12 mouse cellular contexts compared by ENCODE assay signal in genomic region chr14:25611159-25611697, GRCm38 (mm10).
DNase-seq lines count a peak whose midpoint lies in the region; ATAC-seq lines count a peak whose summit lies in the region.
"Had no signal": no experiment of that assay in that cellular context is flagged by ENCODE, and none has a peak within 500 bp of the region (broad histone marks: within the 10 kb centered on the region; RNA-seq: fewer than 3 reads in every experiment).

No protein-coding gene starts in this region.

- H3K9me3 ChIP-seq in heart, embryonic 14.5 days (ENCODE audit: control insufficient read depth, low read length): no peaks in the 10 kb centered on the region
- H3K9me3 ChIP-seq in embryonic facial prominence, embryonic 12.5 days: no peaks in the 10 kb centered on the region
- H3K9me3 ChIP-seq in hindbrain, embryonic 11.5 days (ENCODE audit: control insufficient read depth, low read length): no peaks in the 10 kb centered on the region
- no peaks in the 10 kb centered on the region for H3K9me3 ChIP-seq in midbrain, embryonic 14.5 days (ENCODE audit: control insufficient read depth, low read length)

- no peak overlapping the region for H3K4me3 ChIP-seq in heart, embryonic 14.5 days (ENCODE audit: control insufficient read depth in 1 of 2, insufficient read depth in 1 of 2, low read depth in 1 of 2, low read length in 2 of 2)
- no peak overlapping the region for H3K4me3 ChIP-seq in embryonic facial prominence, embryonic 12.5 days
- H3K4me3 ChIP-seq in hindbrain, embryonic 11.5 days (ENCODE audit: low read depth, low read length): no peak overlapping the region
- peak overlapping the region; percentile 26 for H3K4me3 ChIP-seq in midbrain, embryonic 14.5 days (replicated peaks; ENCODE audit: low read depth, low read length)

- ATAC-seq in heart, embryonic 14.5 days (ENCODE audit: insufficient number of reproducible peaks, insufficient read depth, low FRiP score, low read depth): no peak
- no peak for ATAC-seq in embryonic facial prominence, embryonic 12.5 days (ENCODE audit: insufficient number of reproducible peaks, insufficient read depth, low FRiP score, low TSS enrichment)
- ATAC-seq in hindbrain, embryonic 11.5 days (ENCODE audit: low FRiP score): no peak
- no peak for ATAC-seq in midbrain, embryonic 14.5 days (ENCODE audit: low FRiP score, low TSS enrichment)
- no peak for ATAC-seq in inflammation-experienced regulatory T-cells, adult 6 months

- H3K36me3 ChIP-seq in heart, embryonic 14.5 days (ENCODE audit: control insufficient read depth, insufficient read depth, low read length): peaks cover 10% of the 10 kb centered on the region; the same call in 1 of the 2 replicates
- no peaks in the 10 kb centered on the region for H3K36me3 ChIP-seq in embryonic facial prominence, embryonic 12.5 days
- no peaks in the 10 kb centered on the region for H3K36me3 ChIP-seq in hindbrain, embryonic 11.5 days (ENCODE audit: control insufficient read depth, insufficient read depth, low read length)
- peaks cover 15% of the 10 kb centered on the region for H3K36me3 ChIP-seq in midbrain, embryonic 14.5 days (ENCODE audit: control insufficient read depth, insufficient read depth, low read length)

- no peaks in the 10 kb centered on the region for H3K27me3 ChIP-seq in heart, embryonic 14.5 days (ENCODE audit: control insufficient read depth, insufficient read depth, low read length)
- H3K27me3 ChIP-seq in embryonic facial prominence, embryonic 12.5 days: no peaks in the 10 kb centered on the region
- H3K27me3 ChIP-seq in hindbrain, embryonic 11.5 days (ENCODE audit: control insufficient read depth, insufficient read depth, low read length): no peaks in the 10 kb centered on the region
- no peaks in the 10 kb centered on the region for H3K27me3 ChIP-seq in midbrain, embryonic 14.5 days (ENCODE audit: control insufficient read depth, insufficient read depth, low read length)
- H3K27me3 ChIP-seq: CH12.LX had no signal

- H3K4me2 ChIP-seq in heart, embryonic 14.5 days (ENCODE audit: low read length): peak overlapping the region; percentile 91
- H3K4me2 ChIP-seq in embryonic facial prominence, embryonic 12.5 days (replicated peaks): peak overlapping the region; percentile 26; the same call in 1 of the 2 replicates
- no peak overlapping the region for H3K4me2 ChIP-seq in hindbrain, embryonic 11.5 days (replicated peaks; ENCODE audit: low read depth, low read length)
- peak overlapping the region; percentile 97 for H3K4me2 ChIP-seq in midbrain, embryonic 14.5 days (ENCODE audit: low read length)

- H3K4me1 ChIP-seq in heart, embryonic 14.5 days (ENCODE audit: control insufficient read depth in 2 of 2, insufficient read depth in 2 of 2, low read length in 2 of 2): peaks cover 52 to 84% of the 10 kb centered on the region in 2 experiments
- H3K4me1 ChIP-seq in embryonic facial prominence, embryonic 12.5 days: peaks cover 58% of the 10 kb centered on the region
- peaks cover 21% of the 10 kb centered on the region for H3K4me1 ChIP-seq in hindbrain, embryonic 11.5 days (replicated peaks; ENCODE audit: control insufficient read depth, insufficient read depth, low read length)
- peaks cover 76% of the 10 kb centered on the region for H3K4me1 ChIP-seq in midbrain, embryonic 14.5 days (ENCODE audit: control insufficient read depth, insufficient read depth, low read length)

- H3K27ac ChIP-seq in heart, embryonic 14.5 days (replicated peaks in 1 of 2; ENCODE audit: control insufficient read depth in 1 of 2, insufficient read depth in 1 of 2, low read depth in 2 of 2, low read length in 2 of 2): peak overlapping the region; percentile 20 to 59
- H3K27ac ChIP-seq in embryonic facial prominence, embryonic 12.5 days: peak overlapping the region; percentile 61
- peak overlapping the region; percentile 18; the same call in 1 of the 2 replicates for H3K27ac ChIP-seq in hindbrain, embryonic 11.5 days (ENCODE audit: low read depth, low read length)
- H3K27ac ChIP-seq in midbrain, embryonic 14.5 days (replicated peaks; ENCODE audit: low read depth, low read length): peak overlapping the region; percentile 77

- DNase-seq in heart, postnatal 4 days: no peak
- DNase-seq in hindbrain, embryonic 11.5 days (ENCODE audit: low spot score): no peak
- DNase-seq in midbrain, embryonic 14.5 days: peak; percentile 51
- DNase-seq in adrenal gland, postnatal 10 days: no peak
- no peak for DNase-seq in spleen, adult 12 weeks (ENCODE audit: low spot score)
- DNase-seq: cerebellum, adult 9-11 months; lung, postnatal 10 days; thymus, postnatal 36 days had no signal

- peak overlapping the region; percentile 55 for H3K9ac ChIP-seq in heart, embryonic 14.5 days (ENCODE audit: low read length)
- H3K9ac ChIP-seq in embryonic facial prominence, embryonic 12.5 days: peak overlapping the region; percentile 19; the same call in 1 of the 2 replicates
- H3K9ac ChIP-seq in hindbrain, embryonic 11.5 days (ENCODE audit: low read depth, low read length): no peak overlapping the region
- H3K9ac ChIP-seq in midbrain, embryonic 14.5 days (replicated peaks; ENCODE audit: low read length): peak overlapping the region; percentile 56

- 36% methylated on average over 9 of the region's 9 CpGs for WGBS in heart, embryonic 14.5 days
- 42% methylated on average over 9 of the region's 9 CpGs for WGBS in embryonic facial prominence, embryonic 12.5 days
- whole genome bisulfite sequencing in hindbrain, embryonic 11.5 days: 59% methylated on average over 9 of the region's 9 CpGs
- WGBS in midbrain, embryonic 14.5 days: 32% methylated on average over 9 of the region's 9 CpGs

Comparison
In these comparisons a context has a peak if more than half of its experiments do, and no peak if none do; other contexts are left out.
1. H3K27ac ChIP-seq: peak in every context shown above with its lines; median percentile 77 in midbrain, embryonic 14.5 days; 61 in embryonic facial prominence, embryonic 12.5 days; 40 in heart, embryonic 14.5 days; 18 in hindbrain, embryonic 11.5 days.